Mouse (Mus musculus) liver, embryonic 12.5 days (tissue): ENCODE data around the gene Ano7. TPM values are rescaled to one million over a fixed set of nuclear protein-coding genes. Genes with fewer than 3 reads are reported as not detected.

ENCODE experiments used
- ATAC-seq: fragments of 200-750 bp; cut with Nextera tagmentation; 2 replicates; pipeline ENCODE4 v1.8.0; 2017; ENCODE audit warnings: moderate number of reproducible peaks, mild to moderate bottlenecking, moderate library complexity
- H3K27ac ChIP-seq: fragments of 300-500 bp; sonication (generic); 2 replicates; pipeline ENCODE4 v1.5.1; 2016; ENCODE audit warnings: mild to moderate bottlenecking
- H3K27me3 ChIP-seq: fragments of 300-500 bp; sonication (generic); replicated peaks from 2 replicates; pipeline ENCODE4 v1.6.1; 2016; ENCODE audit warnings: mild to moderate bottlenecking, moderate library complexity
- H3K36me3 ChIP-seq: fragments of 300-500 bp; sonication (generic); 2 replicates; pipeline ENCODE4 v1.6.1; 2016; ENCODE audit warnings: mild to moderate bottlenecking, moderate library complexity
- H3K4me1 ChIP-seq: fragments of 300-500 bp; sonication (generic); 2 replicates; pipeline ENCODE4 v1.6.1; 2016
- H3K4me2 ChIP-seq: fragments of 300-500 bp; sonication (generic); 2 replicates; pipeline ENCODE4 v1.6.1; 2016; ENCODE audit warnings: mild to moderate bottlenecking, moderate library complexity
- H3K4me3 ChIP-seq: fragments of 300-500 bp; sonication (generic); 2 replicates; pipeline ENCODE4 v1.5.1; 2016; ENCODE audit warnings: mild to moderate bottlenecking, moderate library complexity
- H3K9ac ChIP-seq: fragments of 300-500 bp; sonication (generic); 2 replicates; pipeline ENCODE4 v1.6.1; 2016; ENCODE audit warnings: mild to moderate bottlenecking, moderate library complexity
- H3K9me3 ChIP-seq: fragments of 300-500 bp; sonication (generic); replicated peaks from 2 replicates; pipeline ENCODE4 v1.6.1; 2016; ENCODE audit warnings: mild to moderate bottlenecking, moderate library complexity
- WGBS: fragments of 180-500 bp; shearing (Covaris S2); methylation state at CpG from one replicate; pipeline ENCODE4 v1.1.7; 2016; ENCODE audit not compliant: insufficient replicate concordance; 5-methylcytosine and 5-hydroxymethylcytosine counted together
- polyA plus RNA-seq: library from polyadenylated mRNA; unstranded; fragments of >200 nt; fragmentation: Nextera tagmentation; extraction: Ambion mirVana; gene quantifications from 2 replicates; pipeline ENCODE4 v1.2.1, GENCODE M21; 2016

The Ano7 gene
- 0.11 and 0.39 TPM in 2 replicates for polyA plus RNA-seq

DNA sequence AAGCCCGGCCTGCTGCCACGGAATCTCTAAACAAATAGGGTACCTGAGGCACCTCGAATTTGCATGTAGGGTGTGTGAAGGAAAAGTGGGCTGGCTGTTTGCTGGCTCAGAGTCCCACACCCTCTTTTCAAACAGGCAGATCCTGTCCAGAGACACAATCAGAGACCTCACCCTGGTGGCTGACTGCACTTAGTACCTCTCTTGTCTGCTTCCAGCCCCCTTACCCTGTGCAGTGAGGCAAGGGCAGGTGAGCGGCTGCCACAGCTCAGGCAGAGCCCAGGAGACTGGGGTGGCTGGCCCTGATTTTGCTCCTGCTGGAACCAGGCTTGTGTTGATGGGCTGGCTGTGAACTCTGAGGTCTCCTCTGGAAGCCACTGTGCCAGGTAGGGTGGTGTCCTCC is at the start of gene Ano7:
Gene Ano7 (plus strand): TSS at position 266 of the 400 bp plus-strand sequence.
- WGBS, result 66% methylated on average over 4 of the region's 4 CpGs

DNA sequence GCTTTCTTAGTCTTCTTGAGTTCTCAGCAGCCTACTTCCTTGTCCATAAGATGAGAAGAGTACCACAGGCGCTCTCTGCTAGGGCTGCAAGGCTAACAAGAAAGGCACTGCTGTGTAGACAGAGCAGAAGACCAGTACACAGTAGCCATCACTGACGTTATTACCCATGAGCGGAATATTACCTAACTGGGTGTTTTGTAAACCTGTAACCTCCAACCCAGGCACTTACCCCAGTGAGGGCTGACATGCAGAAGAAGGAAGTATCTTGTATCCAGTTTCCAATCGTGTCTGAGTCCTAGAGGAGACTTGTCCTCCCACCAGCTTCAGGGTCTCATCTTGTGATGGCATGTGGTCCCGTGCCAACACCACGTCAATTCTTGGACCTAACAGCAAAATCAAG is 49.8 kb upstream of the Ano7 start:
- H3K4me2 ChIP-seq, result no peak overlapping the region
- peaks cover 4% of the 10 kb centered on the region; the same call in 1 of the 2 replicates for H3K4me1 ChIP-seq
- no peaks in the 10 kb centered on the region for H3K9me3 ChIP-seq
- H3K36me3 ChIP-seq, result peaks cover 96% of the 10 kb centered on the region
- no peak overlapping the region for H3K9ac ChIP-seq
- no peak overlapping the region for H3K27ac ChIP-seq
- H3K27me3 ChIP-seq, result no peaks in the 10 kb centered on the region
- no peak overlapping the region for H3K4me3 ChIP-seq
- no peak for ATAC-seq
- WGBS, result 85% methylated on average over 6 of the region's 6 CpGs

More for the DNA sequence above, at the start of gene Ano7:
- Histone ChIP-seq H3K27ac (no peak within 1 kb of the TSS), H3K27me3 (peaks cover 4% of the 10 kb centered on the region; the same call in 1 of the 2 replicates), H3K9me3 (no peaks in the 10 kb centered on the region), H3K4me3 (no peak within 1 kb of the TSS), H3K36me3 (no peaks in the 10 kb centered on the region), H3K4me1 (peaks cover 12% of the 10 kb centered on the region), H3K4me2 (no peak within 1 kb of the TSS), H3K9ac (no peak within 1 kb of the TSS)
- no peak for ATAC-seq

DNA sequence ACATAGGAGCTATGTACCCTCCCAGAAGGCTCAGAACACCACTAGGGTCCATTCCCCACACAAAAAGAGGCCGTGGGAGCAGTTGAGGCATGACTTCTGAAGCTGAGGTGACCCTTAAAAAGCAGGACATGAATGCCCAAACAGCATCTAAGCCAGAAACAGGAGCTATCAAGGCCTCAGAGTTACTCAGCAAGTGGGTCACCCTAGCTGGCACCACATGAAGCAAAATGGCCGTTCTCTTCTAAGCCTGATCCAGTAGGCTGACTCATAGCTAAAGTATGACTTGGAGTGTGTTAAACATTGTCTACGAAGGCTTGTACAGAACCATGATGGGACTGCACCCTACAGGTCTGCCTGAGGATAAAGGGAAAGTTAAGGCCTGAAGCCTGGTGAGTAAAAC is 47.3 kb upstream of the Ano7 start:
- Histone ChIP-seq H3K27me3 (no peaks in the 10 kb centered on the region), H3K36me3 (peaks cover 96% of the 10 kb centered on the region), H3K9ac (no peak overlapping the region), H3K4me3 (no peak overlapping the region), H3K4me2 (no peak overlapping the region), H3K9me3 (no peaks in the 10 kb centered on the region), H3K4me1 (peaks cover 4% of the 10 kb centered on the region; the same call in 1 of the 2 replicates), H3K27ac (no peak overlapping the region)
- ATAC-seq, result no peak
- 81% methylated on average over 3 of the region's 3 CpGs for whole genome bisulfite sequencing

DNA sequence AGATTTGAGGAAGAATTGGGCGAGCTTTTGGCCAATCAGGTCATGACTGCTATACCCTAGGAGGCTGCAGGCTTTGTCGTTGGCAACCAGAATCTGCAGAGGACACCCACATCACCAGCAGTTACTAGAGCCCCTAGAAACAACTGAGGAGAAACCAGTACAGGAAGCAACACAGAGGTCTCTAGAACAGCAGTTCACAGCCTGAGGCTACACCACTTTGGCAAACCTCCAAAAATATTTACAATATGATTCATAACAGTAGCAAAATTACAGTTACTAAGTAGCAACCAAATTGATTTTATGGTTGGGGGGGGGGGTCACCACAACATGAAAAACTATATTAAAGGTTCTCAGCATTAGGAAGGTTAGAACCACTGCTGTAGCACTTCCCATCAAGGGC is 39.1 kb upstream of the Ano7 start:
- 71% methylated on average over 2 of the region's 2 CpGs for WGBS
- no peak overlapping the region for H3K4me2 ChIP-seq
- H3K9me3 ChIP-seq, result no peaks in the 10 kb centered on the region
- H3K4me3 ChIP-seq, result no peak overlapping the region
- H3K36me3 ChIP-seq, result peaks cover 80% of the 10 kb centered on the region
- no peak overlapping the region for H3K27ac ChIP-seq
- no peaks in the 10 kb centered on the region for H3K27me3 ChIP-seq
- ATAC-seq, result no peak
- H3K9ac ChIP-seq, result no peak overlapping the region
- H3K4me1 ChIP-seq, result 0 out of 2 replicates have a peak, but pooled peaks cover 2% of the 10 kb centered on the region

DNA sequence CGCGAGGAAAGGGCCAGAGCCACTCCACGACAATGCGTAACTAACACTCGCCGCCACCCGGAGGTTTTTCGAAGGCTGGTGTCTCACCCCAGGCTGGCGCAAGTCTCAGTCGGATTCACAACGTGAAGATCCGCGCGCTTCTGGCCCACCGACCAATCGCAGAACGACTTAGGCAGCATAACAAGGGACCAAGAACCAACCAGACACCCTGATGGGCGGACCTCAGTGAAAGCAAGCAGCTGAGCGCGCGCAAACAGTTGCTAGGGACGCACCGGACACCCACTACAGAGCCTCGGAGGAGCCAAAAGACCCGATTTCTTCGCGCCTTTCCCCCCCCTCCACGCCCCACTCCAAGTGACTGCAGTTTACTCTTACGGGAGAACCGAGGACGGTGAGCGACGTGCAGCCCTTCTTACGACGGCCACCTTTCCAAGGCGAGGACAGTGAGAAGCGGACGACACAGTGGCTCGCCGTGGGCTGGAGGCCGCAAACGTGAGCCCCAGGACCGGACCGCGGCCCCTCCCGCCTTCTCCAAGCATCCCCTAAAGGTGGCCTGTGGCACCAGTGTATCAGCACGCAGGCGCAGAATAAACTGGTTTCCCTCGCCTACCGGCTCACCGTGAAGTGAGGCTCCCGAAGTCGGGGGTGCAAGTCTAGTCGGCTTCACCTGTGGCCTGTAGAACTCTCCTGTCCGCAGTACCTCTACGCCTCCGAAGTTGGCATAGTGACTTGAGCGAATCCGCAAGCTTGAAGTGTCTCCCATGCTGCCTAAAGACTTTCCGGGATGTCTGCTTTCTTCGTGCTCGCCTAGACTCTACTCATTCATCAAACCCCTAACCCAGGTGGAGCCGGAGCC is 30.9 kb upstream of the Ano7 start, which contains the start of the genes Ppp1r7 and Pask:
Gene Ppp1r7 (plus strand): TSS at position 207 of the 856 bp plus-strand sequence.
Gene Pask (minus strand): TSS at position 835 of the 856 bp plus-strand sequence.
- peak; percentile 89 for ATAC-seq
- under 1% methylated on average over 62 of the region's 63 CpGs for WGBS

DNA sequence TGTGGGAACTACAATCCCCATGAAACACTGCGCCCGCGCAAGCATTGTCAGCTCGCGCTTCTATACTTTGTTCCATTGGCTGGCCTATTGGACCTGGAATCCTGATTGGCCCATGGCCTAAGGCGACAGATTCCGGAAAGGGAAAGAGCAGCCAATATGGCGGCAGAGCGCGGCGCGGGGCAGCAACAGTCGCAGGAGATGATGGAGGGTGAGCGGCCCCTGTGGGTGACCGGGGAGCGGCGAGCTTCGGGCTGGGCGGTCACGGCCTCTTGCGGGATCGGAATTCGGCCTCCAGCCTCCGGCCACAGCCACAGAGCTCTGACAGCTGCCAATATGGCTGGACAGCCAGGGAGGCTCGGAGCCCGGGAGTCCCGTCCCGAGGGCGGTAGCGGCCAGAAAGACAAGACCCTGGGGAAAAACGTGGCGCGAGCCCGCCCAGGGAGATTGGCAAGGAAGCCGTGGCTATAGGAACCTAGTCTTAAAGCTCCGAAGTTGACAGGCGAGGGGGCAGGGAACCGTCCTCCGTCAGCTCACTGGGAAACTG is 30.2 kb upstream of the Ano7 start:
- Histone ChIP-seq H3K27ac (peak overlapping the region; percentile 79), H3K9ac (peak overlapping the region; percentile 92), H3K9me3 (no peaks in the 10 kb centered on the region), H3K27me3 (no peaks in the 10 kb centered on the region), H3K4me2 (peak overlapping the region; percentile 76), H3K36me3 (peaks cover 34% of the 10 kb centered on the region), H3K4me3 (peak overlapping the region; percentile 96), H3K4me1 (peaks cover 39% of the 10 kb centered on the region)
- under 1% methylated on average over 39 of the region's 39 CpGs for WGBS
- peak; percentile 90 for ATAC-seq

More for the DNA sequence above, 30.9 kb upstream of the Ano7 start, which contains the start of the genes Ppp1r7 and Pask:
- Histone ChIP-seq H3K27me3 (no peaks in the 10 kb centered on the region), H3K36me3 (peaks cover 27% of the 10 kb centered on the region), H3K9me3 (no peaks in the 10 kb centered on the region), H3K4me1 (peaks cover 39% of the 10 kb centered on the region), H3K9ac (peak within 1 kb of the TSS; percentile 92), H3K4me3 (peak within 1 kb of the TSS; percentile 96), H3K27ac (peak within 1 kb of the TSS; percentile 79), H3K4me2 (peak within 1 kb of the TSS; percentile 76)

DNA sequence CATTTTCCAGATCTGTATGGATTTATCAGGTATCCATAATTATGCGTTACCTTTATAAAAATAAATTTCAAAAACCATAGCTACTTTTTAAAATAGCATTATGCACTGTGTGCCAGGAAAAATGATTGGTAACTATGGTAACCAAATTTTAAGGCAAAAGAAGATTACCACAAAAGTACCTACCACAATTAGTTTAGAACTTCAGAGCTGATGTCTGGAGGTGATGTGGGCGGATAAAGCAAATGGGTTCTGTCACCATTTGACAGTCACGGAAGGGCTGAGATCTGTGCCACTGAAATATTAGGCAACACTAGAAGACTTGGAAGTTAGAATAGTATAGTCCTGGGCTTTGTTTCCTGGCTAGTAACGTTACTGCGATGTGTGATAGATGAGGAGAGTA is 26.6 kb upstream of the Ano7 start:
- H3K4me2 ChIP-seq, result no peak overlapping the region

DNA sequence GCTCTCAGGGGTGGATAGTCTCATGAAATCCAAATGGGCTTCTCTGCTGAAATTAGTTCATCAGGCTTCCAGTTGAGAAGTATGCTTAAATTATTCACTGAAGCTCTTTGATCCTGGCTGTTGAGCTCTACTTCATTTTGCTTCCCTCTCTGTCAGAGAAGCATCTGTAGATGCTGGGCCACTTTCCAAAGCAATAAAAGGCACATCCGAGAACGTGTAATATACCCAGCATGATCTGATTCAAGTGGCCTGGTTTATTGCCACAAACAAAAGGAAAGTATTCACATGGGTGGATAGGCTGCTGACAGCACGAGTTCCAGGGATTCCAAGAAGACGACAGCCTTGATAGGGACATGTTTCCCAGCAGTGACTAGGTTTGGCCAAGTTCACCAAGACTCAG is 24.0 kb upstream of the Ano7 start:
- Histone ChIP-seq H3K36me3 (peaks cover 93% of the 10 kb centered on the region), H3K4me3 (no peak overlapping the region), H3K27ac (no peak overlapping the region), H3K9me3 (no peaks in the 10 kb centered on the region), H3K4me1 (peaks cover 9% of the 10 kb centered on the region), H3K27me3 (no peaks in the 10 kb centered on the region), H3K9ac (no peak overlapping the region), H3K4me2 (no peak overlapping the region)
- ATAC-seq, result no peak
- 77% methylated on average over 4 of the region's 4 CpGs for WGBS

More for the DNA sequence above, 26.6 kb upstream of the Ano7 start:
- H3K36me3 ChIP-seq, result peaks cover 68% of the 10 kb centered on the region
- H3K4me3 ChIP-seq, result no peak overlapping the region
- 87% methylated on average over 5 of the region's 5 CpGs for WGBS
- no peak for ATAC-seq
- H3K9me3 ChIP-seq, result no peaks in the 10 kb centered on the region
- no peaks in the 10 kb centered on the region for H3K27me3 ChIP-seq
- no peak overlapping the region for H3K27ac ChIP-seq
- H3K4me1 ChIP-seq, result peaks cover 17% of the 10 kb centered on the region
- H3K9ac ChIP-seq, result no peak overlapping the region

DNA sequence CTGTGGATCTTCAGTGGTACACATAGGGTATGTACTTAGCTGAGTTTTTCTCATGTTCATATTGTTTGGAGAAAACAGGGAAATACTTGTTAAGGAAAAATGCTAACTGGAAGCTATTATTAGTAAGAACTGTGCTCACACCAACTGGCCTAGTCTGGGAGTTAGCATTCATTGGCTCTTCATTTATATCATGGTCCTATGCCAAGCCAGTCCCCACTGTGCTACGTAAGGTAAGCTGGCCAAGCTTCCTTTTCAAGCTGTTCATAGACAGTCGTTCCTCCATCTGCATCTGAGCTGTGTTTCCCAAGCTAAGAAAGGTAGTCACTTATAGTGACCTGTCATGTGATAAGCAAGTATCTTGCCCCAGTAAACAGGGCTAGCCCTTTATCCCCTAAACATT is 21.0 kb upstream of the Ano7 start:
- H3K27ac ChIP-seq, result no peak overlapping the region
- no peak overlapping the region for H3K4me3 ChIP-seq
- WGBS, result 78% methylated on average over 2 of the region's 2 CpGs
- peaks cover 97% of the 10 kb centered on the region for H3K36me3 ChIP-seq
- no peak overlapping the region for H3K4me2 ChIP-seq
- H3K9ac ChIP-seq, result no peak overlapping the region
- no peaks in the 10 kb centered on the region for H3K4me1 ChIP-seq
- no peaks in the 10 kb centered on the region for H3K27me3 ChIP-seq
- no peak for ATAC-seq
- H3K9me3 ChIP-seq, result no peaks in the 10 kb centered on the region

DNA sequence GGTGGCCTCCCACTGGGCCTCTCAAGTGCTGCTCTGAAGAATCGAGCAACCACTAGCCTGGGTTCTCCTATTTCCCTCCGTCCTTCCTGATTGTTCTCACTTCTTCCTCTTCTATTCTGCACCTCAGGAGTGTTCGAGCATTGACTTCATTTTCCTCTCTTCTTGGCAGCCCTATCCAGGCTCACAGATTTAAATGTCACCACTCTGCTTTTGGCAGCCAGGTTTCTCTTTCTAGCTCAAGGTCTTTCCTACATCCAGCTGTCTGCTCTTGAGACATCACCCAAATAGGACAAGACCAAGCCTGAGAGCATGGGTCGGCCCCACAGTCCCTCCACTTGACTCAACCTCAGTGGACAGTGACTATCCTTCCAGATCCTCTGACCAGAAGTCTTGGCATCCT is 11.1 kb upstream of the Ano7 start:
- Histone ChIP-seq H3K4me1 (no peaks in the 10 kb centered on the region), H3K36me3 (peaks cover 96% of the 10 kb centered on the region), H3K27ac (no peak overlapping the region), H3K4me2 (no peak overlapping the region), H3K27me3 (no peaks in the 10 kb centered on the region), H3K9ac (no peak overlapping the region), H3K4me3 (no peak overlapping the region), H3K9me3 (no peaks in the 10 kb centered on the region)
- 74% methylated on average over 4 of the region's 4 CpGs for WGBS
- no peak for ATAC-seq

DNA sequence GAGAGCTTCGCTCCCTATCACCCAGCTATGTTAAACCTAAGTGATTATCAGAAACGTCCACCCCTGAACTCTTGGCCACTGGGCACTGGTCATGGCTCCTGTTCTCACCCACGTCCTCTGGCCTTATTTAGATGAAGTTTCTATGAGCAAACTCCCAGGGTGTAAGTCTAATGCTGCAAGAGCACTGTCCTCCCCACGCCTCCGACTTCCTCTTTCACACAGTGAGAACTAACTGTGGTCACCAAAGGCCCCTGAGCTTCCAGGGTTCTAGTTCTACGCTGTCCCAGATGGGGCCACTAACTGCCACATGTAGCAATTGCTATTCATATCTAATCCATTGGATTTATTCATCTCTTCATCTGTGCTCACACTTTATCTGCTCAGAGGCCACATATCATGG is 8.1 kb upstream of the Ano7 start:
- ATAC-seq, result no peak
- H3K36me3 ChIP-seq, result peaks cover 73% of the 10 kb centered on the region
- no peak overlapping the region for H3K4me2 ChIP-seq
- H3K4me1 ChIP-seq, result no peaks in the 10 kb centered on the region
- H3K27ac ChIP-seq, result no peak overlapping the region
- H3K9ac ChIP-seq, result no peak overlapping the region
- 66% methylated on average over 6 of the region's 6 CpGs for WGBS
- H3K9me3 ChIP-seq, result no peaks in the 10 kb centered on the region
- H3K4me3 ChIP-seq, result no peak overlapping the region
- H3K27me3 ChIP-seq, result no peaks in the 10 kb centered on the region

DNA sequence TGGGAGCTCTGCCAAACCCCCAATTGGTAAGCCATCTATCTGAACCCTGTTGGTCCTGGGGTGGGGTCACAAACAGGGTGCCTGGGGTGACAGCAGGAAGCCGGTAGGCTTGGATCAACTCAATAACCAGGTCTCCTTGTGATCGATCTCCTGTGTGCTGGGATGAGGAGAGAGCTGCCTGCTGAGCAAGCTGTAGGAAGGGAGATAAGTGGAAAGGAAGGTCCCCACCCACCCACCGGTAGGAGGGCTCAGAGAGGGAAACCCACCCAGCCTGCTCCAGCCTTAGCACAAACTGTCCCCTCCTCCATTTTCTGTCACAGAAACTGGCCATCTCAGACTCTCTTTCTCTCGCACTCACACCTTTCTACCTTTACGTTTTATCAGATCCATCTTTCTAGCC is 3.6 kb downstream of the Ano7 start:
- no peaks in the 10 kb centered on the region for H3K9me3 ChIP-seq
- no peak overlapping the region for H3K9ac ChIP-seq
- no peak overlapping the region for H3K4me3 ChIP-seq
- ATAC-seq, result peak; percentile 52; the same call in 1 of the 2 replicates
- no peak overlapping the region for H3K4me2 ChIP-seq
- no peak overlapping the region for H3K27ac ChIP-seq
- H3K27me3 ChIP-seq, result peaks cover 4% of the 10 kb centered on the region; the same call in 1 of the 2 replicates
- H3K4me1 ChIP-seq, result peaks cover 12% of the 10 kb centered on the region
- WGBS, result 13% methylated on average over 5 of the region's 5 CpGs
- no peaks in the 10 kb centered on the region for H3K36me3 ChIP-seq
